Mouse (Mus musculus) heart, adult 2 months (tissue): ENCODE results near the gene Arntl2. TPM values are rescaled to one million over a fixed set of nuclear protein-coding genes. Genes with fewer than 3 reads are reported as not detected.

ENCODE experiments used
- DNase-seq, 2 experiments: peaks; one replicate each; pipeline ENCODE4 v3.0.0; 2021
- H3K27ac ChIP-seq: fragments of 200-600 bp; 2 replicates; pipeline ENCODE4 v1.8.1; 2022
- H3K27me3 ChIP-seq: fragments of 200-500 bp; 2 replicates; pipeline ENCODE4 v1.6.1; 2012; ENCODE audit warnings: mild to moderate bottlenecking, low read length, inconsistent platforms, mixed read lengths; ENCODE audit not compliant: control insufficient read depth, insufficient read depth
- H3K36me3 ChIP-seq: fragments of 200-500 bp; 2 replicates; pipeline ENCODE4 v1.6.1; 2012; ENCODE audit warnings: low read length, inconsistent platforms; ENCODE audit not compliant: control insufficient read depth, insufficient read depth
- H3K4me1 ChIP-seq: fragments of 200-500 bp; 2 replicates; pipeline ENCODE4 v1.6.1; 2011; ENCODE audit warnings: low read length; ENCODE audit not compliant: control insufficient read depth, insufficient read depth
- H3K4me3 ChIP-seq: fragments of 200-600 bp; 2 replicates; pipeline ENCODE4 v1.8.1; 2022
- H3K79me2 ChIP-seq: fragments of 200-500 bp; replicated peaks from 2 replicates; pipeline ENCODE4 v1.6.1; 2012; ENCODE audit warnings: mild to moderate bottlenecking, inconsistent platforms, low read length, moderate library complexity, mixed read lengths; ENCODE audit not compliant: control insufficient read depth, insufficient read depth
- H3K9ac ChIP-seq: fragments of 200-500 bp; 2 replicates; pipeline ENCODE4 v1.6.1; 2012; ENCODE audit warnings: low read depth, mild to moderate bottlenecking, control low read depth, inconsistent platforms, low read length, mixed read lengths
- CTCF ChIP-seq: fragments of 200-600 bp; IDR thresholded peaks from 2 replicates; pipeline ENCODE4 v1.8.1; 2022; ENCODE audit warnings: antibody characterized with exemption, mild to moderate bottlenecking, moderate library complexity
- EP300 ChIP-seq: fragments of 200-500 bp; IDR thresholded peaks from 2 replicates; pipeline ENCODE4 v1.6.1; 2011; ENCODE audit warnings: low read depth, low read length, control low read depth; ENCODE audit not compliant: insufficient read depth
- POLR2A ChIP-seq: fragments of 200-500 bp; IDR thresholded peaks from 2 replicates; pipeline ENCODE4 v1.6.1; 2011; ENCODE audit warnings: mild to moderate bottlenecking, low read depth, low read length, control low read depth; ENCODE audit not compliant: insufficient read depth
- WGBS: fragments of 180-500 bp; shearing (Covaris S2); methylation state at CpG from one replicate; pipeline ENCODE4 v1.1.7; 2018; 5-methylcytosine and 5-hydroxymethylcytosine counted together
- intact Hi-C: fragments of 180-260 bp; cut with DNase I; formaldehyde crosslinking; loops from one replicate; pipeline ENCODE4 v1.15.1; 2025
- polyA plus RNA-seq: library from polyadenylated mRNA; depleted of rRNA; stranded (reverse); fragments of >200 nt; gene quantifications from 2 replicates; pipeline ENCODE4 v1.2.3, GENCODE M21; 2012
- total RNA-seq, 2 experiments: library from RNA; stranded (reverse); gene quantifications; 2 replicates each; pipeline ENCODE4 v1.2.3; 2021

The Arntl2 gene
- total and polyA plus RNA-seq, 3 experiments, result 0.86 to 2.6 (median 1.5) TPM

DNA sequence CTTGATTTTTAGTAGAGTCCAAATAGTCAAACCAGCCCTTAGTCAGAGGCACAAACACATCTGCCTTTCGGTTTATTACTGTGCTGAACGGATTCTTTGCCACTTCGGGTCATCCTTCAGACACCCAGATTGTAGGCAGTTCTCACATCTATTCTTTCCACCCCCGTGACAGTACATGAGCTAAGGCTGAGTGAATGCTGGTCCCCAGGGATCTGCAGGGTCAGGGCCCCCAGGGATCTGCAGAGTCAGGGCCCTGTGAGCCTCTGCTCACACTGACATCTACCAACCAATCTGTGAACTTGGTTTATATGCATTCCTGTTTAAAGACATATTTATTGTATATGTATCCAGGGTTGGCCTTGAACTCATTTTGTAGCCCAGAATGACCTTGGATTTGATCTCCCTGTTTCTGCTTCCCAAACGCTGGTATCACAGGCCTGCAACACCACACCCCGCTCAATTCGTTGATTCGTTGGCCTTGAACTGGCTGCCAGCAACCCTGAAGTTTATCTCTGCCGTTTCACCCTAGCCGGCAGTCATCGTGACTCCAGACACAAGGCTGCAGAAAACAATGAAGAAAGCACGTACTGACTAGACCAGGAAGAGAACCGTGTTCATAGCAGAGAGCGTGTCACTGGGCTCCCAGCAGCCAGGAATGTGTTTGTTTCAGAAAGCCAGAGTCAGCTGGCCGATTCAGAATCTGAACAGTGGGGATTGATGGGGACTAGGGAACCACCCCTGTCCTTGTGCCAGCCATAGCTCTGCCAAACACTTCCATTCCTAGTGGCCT, 50.3 kb downstream of the Arntl2 start:
- Histone ChIP-seq H3K4me3 (no peak overlapping the region), H3K36me3 (no peaks in the 10 kb centered on the region), H3K27me3 (no peaks in the 10 kb centered on the region), H3K79me2 (no peaks in the 10 kb centered on the region), H3K27ac (peak overlapping the region; percentile 59), H3K4me1 (peaks cover 12% of the 10 kb centered on the region), H3K9ac (no peak overlapping the region)
- intact Hi-C loops, result no loop called here
- WGBS, result 28% methylated on average over 15 of the region's 15 CpGs
- peak; percentile 54 to 56 for DNase-seq
- TF ChIP-seq POLR2A (no peak), EP300 (no peak), CTCF (peak; percentile 35)

DNA sequence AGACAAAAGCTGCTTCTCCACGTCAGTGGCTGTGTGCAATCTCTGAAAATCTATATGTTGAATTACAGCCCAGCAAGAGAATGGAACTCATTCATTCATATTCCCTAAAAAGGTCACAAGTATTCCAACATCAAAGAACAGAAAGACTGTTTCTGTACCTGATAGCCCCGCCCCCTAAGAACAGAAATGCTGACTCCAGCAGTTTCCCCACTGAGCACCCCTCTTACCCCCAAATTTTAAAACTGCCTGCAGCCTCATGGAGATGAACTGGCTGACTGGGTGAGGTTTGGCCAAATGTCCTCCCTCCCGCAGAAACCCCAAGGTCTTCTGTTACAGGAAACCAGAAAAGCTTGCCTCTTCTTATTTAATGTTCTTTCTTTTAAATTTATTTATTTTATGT, 51.5 kb downstream of the Arntl2 start:
- Histone ChIP-seq H3K27me3 (no peaks in the 10 kb centered on the region), H3K36me3 (no peaks in the 10 kb centered on the region), H3K79me2 (no peaks in the 10 kb centered on the region), H3K4me3 (no peak overlapping the region), H3K4me1 (peaks cover 12% of the 10 kb centered on the region), H3K9ac (no peak overlapping the region), H3K27ac (no peak overlapping the region)
- 95% methylated on average over 3 of the region's 3 CpGs for WGBS
- intact Hi-C loops, result no loop called here
- no peak for DNase-seq
- TF ChIP-seq POLR2A, result no peak
- no peak for TF ChIP-seq CTCF
- no peak for TF ChIP-seq EP300

DNA sequence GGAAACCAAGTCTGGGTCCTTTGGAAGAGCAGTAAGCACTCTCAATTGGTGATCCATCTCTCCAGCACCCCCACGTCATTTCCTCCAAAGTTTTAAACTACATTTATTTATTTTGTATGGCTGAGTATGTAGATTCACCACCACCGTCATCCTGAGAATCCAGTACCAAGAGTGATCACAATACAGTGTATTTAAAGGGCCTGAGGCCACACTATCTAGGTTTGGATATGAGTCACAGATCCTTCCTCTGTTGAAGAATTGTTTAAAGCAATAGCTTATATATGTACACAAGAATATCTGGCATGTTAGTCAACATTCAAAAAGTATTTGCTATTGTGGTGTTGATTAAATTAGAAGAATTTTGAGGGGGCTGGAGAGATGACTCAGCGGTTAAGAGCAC, 52.4 kb downstream of the Arntl2 start:
- Histone ChIP-seq H3K4me3 (no peak overlapping the region), H3K27ac (no peak overlapping the region), H3K27me3 (no peaks in the 10 kb centered on the region), H3K9ac (no peak overlapping the region), H3K36me3 (no peaks in the 10 kb centered on the region), H3K79me2 (no peaks in the 10 kb centered on the region), H3K4me1 (peaks cover 12% of the 10 kb centered on the region)
- WGBS, result 78% methylated on average over 3 of the region's 3 CpGs
- no peak for DNase-seq
- intact Hi-C loops, result no loop called here
- TF ChIP-seq CTCF (no peak), EP300 (no peak), POLR2A (no peak)

DNA sequence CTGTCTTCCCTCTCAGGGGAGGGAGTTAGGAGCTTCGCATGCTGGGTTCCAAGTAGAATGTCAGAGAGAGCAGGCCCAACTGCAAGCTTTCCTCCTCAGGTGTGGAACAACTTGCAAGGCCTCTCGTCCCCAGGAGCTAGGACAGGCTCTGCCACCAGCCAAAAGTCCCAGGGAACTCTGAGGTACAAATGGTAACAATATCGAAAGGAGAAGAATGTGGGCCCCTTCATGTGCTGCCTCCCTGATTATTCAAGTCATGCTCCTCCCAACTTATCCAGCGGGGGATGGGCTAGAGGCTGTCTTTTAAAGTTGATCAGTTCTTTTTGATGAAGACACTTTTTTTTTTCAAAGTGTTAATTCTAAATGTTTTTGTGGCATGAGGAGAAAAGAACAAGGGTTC, 54.2 kb downstream of the Arntl2 start, which contains the start of gene Smco2:
TSS of gene Smco2 (plus strand) at position 55 of the 400 bp plus-strand sequence.
- DNase-seq, result no peak
- no peak for TF ChIP-seq CTCF
- no peak for TF ChIP-seq POLR2A
- no peak for TF ChIP-seq EP300
- intact Hi-C loops, result no loop called here
- no peaks in the 10 kb centered on the region for H3K27me3 ChIP-seq
- H3K4me3 ChIP-seq, result no peak within 1 kb of the TSS
- 83% methylated on average over 4 of the region's 4 CpGs for WGBS
- no peaks in the 10 kb centered on the region for H3K36me3 ChIP-seq
- H3K79me2 ChIP-seq, result no peaks in the 10 kb centered on the region
- H3K4me1 ChIP-seq, result peaks cover 10% of the 10 kb centered on the region
- no peak within 1 kb of the TSS for H3K9ac ChIP-seq
- no peak within 1 kb of the TSS for H3K27ac ChIP-seq

DNA sequence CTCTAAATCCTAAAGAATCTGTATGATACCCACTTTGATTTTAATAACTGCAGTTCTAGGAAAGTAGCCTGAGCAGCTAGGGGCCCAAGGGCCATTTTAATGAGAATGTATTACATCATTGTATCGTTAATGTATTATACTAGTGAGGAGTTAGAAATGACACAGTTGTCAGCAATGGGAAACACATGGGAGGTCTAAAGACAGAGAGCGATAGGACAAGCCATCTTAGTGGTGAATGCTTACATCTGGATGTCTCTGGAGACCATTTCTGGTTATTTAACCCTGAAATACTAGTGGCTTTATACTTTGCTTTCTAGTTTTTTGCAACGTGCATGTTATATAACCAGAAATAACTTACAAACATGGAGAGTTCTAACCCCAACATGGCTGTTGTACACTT, 56.1 kb downstream of the Arntl2 start:
- Histone ChIP-seq H3K27ac (no peak overlapping the region), H3K9ac (no peak overlapping the region), H3K27me3 (no peaks in the 10 kb centered on the region), H3K4me3 (no peak overlapping the region), H3K4me1 (no peaks in the 10 kb centered on the region; the same call in 1 of the 2 replicates), H3K79me2 (no peaks in the 10 kb centered on the region), H3K36me3 (no peaks in the 10 kb centered on the region)
- 74% methylated on average over 3 of the region's 3 CpGs for WGBS
- no peak for DNase-seq
- TF ChIP-seq CTCF, result no peak
- no peak for TF ChIP-seq EP300
- intact Hi-C loops, result no loop called here

DNA sequence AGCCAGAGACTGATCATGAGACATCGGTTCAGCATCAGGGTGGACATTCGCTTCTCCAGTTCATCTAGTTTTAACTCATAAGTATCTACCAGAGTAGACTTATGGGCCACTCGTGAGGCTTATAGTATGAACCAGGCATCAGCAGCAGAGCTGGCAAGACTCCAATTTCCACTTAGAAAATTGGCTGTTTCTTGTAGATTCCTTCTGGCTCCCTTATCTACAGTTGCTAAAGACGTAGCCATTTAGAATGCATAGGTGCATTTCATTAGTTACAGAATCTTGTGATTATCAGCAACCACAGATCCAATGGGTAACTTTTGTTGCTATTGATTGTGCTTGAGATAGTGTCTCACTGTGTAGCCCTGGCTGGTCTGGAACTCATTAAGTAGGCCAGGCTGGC, 56.9 kb downstream of the Arntl2 start:
- H3K4me1 ChIP-seq, result peaks cover 1% of the 10 kb centered on the region; the same call in 1 of the 2 replicates
- H3K79me2 ChIP-seq, result no peaks in the 10 kb centered on the region
- 58% methylated on average over 4 of the region's 4 CpGs for WGBS
- H3K27ac ChIP-seq, result no peak overlapping the region
- no peak overlapping the region for H3K9ac ChIP-seq
- H3K36me3 ChIP-seq, result no peaks in the 10 kb centered on the region
- DNase-seq, result no peak
- no peak for TF ChIP-seq POLR2A
- no peak for TF ChIP-seq EP300
- TF ChIP-seq CTCF, result no peak
- intact Hi-C loops, result no loop called here
- no peak overlapping the region for H3K4me3 ChIP-seq
- no peaks in the 10 kb centered on the region for H3K27me3 ChIP-seq
